Mouse (Mus musculus): ENCODE data around the gene E2f8.

DNA sequence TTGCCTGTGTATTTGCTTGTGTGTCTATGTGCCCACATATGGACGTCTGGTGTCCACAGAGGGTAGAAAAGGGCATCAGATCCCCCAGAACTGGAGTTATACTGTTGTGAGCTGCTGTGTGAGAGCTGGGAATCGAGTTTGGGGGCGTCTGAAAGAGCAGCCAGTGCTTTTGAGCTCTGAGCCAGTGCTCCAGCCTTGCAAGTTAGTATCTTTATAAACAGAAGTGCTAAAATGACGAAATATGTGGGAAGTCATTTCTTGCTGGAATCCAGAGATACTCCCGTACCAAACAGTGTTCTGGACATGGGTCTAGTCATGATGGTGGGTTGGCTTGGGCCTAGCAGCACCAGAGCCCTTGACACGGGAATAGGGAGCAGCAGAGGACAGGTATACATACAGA is 13.4 kb upstream of the E2f8 start:
- no peak for TF ChIP-seq CTCF (IDR thresholded peaks at IDR 0.05; ENCODE audit: extremely low read depth, insufficient read depth, insufficient read length, insufficient replicate concordance)
- no peak for TF ChIP-seq POLR2A (IDR thresholded peaks at IDR 0.05; ENCODE audit: low read depth, low read length)
